Mouse (Mus musculus) midbrain, postnatal 0 days (tissue): ENCODE measurements around the gene Rcc2. TPM values are rescaled to one million over a fixed set of nuclear protein-coding genes. Genes with fewer than 3 reads are reported as not detected.

Experiments
- ATAC-seq: fragments of 200-750 bp; cut with Nextera tagmentation; 2 replicates; pipeline ENCODE4 v1.8.0; 2017; ENCODE audit warnings: moderate number of reproducible peaks, mild to moderate bottlenecking, moderate TSS enrichment, moderate library complexity; ENCODE audit not compliant: low FRiP score
- DNase-seq: peaks from one replicate; pipeline ENCODE4 v3.0.0-alpha.2; 2015; ENCODE audit warnings: low spot score
- H3K27ac ChIP-seq: fragments of 300-500 bp; sonication (generic); 2 replicates; pipeline ENCODE4 v1.5.1; 2014; ENCODE audit warnings: low read depth, mild to moderate bottlenecking, low read length, mixed read lengths
- H3K27me3 ChIP-seq: fragments of 300-500 bp; sonication (generic); 2 replicates; pipeline ENCODE4 v1.6.1; 2014; ENCODE audit warnings: low read length, control low read depth, mixed read lengths; ENCODE audit not compliant: insufficient read depth
- H3K36me3 ChIP-seq: fragments of 300-500 bp; sonication (generic); 2 replicates; pipeline ENCODE4 v1.6.1; 2014; ENCODE audit warnings: low read length, control low read depth, mixed read lengths; ENCODE audit not compliant: insufficient read depth
- H3K4me1 ChIP-seq: fragments of 300-500 bp; sonication (generic); 2 replicates; pipeline ENCODE4 v1.6.1; 2014; ENCODE audit warnings: mild to moderate bottlenecking, control low read depth, antibody characterized with exemption, low read length, mixed read lengths; ENCODE audit not compliant: insufficient read depth
- H3K4me2 ChIP-seq: fragments of 300-500 bp; sonication (generic); 2 replicates; pipeline ENCODE4 v1.6.1; 2014; ENCODE audit warnings: low read depth, mild to moderate bottlenecking, low read length, mixed read lengths; ENCODE audit not compliant: poor library complexity, severe bottlenecking
- H3K4me3 ChIP-seq: fragments of 300-500 bp; sonication (generic); 2 replicates; pipeline ENCODE4 v1.5.1; 2014; ENCODE audit warnings: low read depth, mild to moderate bottlenecking, low read length, moderate library complexity
- H3K9ac ChIP-seq: fragments of 300-500 bp; sonication (generic); replicated peaks from 2 replicates; pipeline ENCODE4 v1.6.1; 2014; ENCODE audit warnings: mild to moderate bottlenecking, low read length, moderate library complexity, mixed read lengths; ENCODE audit not compliant: poor library complexity, severe bottlenecking
- H3K9me3 ChIP-seq: fragments of 300-500 bp; sonication (generic); 2 replicates; pipeline ENCODE4 v1.6.1; 2016; ENCODE audit warnings: low read length, control low read depth
- CTCF ChIP-seq: IDR thresholded peaks from 2 replicates; pipeline ENCODE4 v1.5.1; 2016; ENCODE audit warnings: antibody characterized with exemption, mild to moderate bottlenecking
- WGBS: fragments of 180-500 bp; shearing (Covaris S2); extraction: QIAGEN DNeasy Blood & Tissue Kit; methylation state at CpG from one replicate; pipeline ENCODE4 v1.1.7; 2014; 5-methylcytosine and 5-hydroxymethylcytosine counted together
- polyA plus RNA-seq: library from polyadenylated mRNA; unstranded; fragments of >200 nt; fragmentation: Nextera tagmentation; extraction: Ambion mirVana; gene quantifications from 2 replicates; pipeline ENCODE4 v1.2.1, GENCODE M21; 2015
- total RNA-seq: library from RNA; depleted of rRNA; stranded (reverse); fragments of >200 nt; gene quantifications from 2 replicates; pipeline ENCODE4 v1.2.3, GENCODE M21; 2014

Rcc2 gene
- total and polyA plus RNA-seq, 2 experiments from 2014 or later, result 13.2 to 51.2 TPM

- no peaks in the 10 kb centered on the region for H3K4me1 ChIP-seq
- TF ChIP-seq CTCF, result no peak
- no peak for DNase-seq
- H3K9me3 ChIP-seq, result no peaks in the 10 kb centered on the region
- no peak overlapping the region for H3K9ac ChIP-seq
- WGBS, result 79% methylated on average over 18 of the region's 18 CpGs
- H3K4me2 ChIP-seq, result no peak overlapping the region
- no peaks in the 10 kb centered on the region for H3K27me3 ChIP-seq
- H3K36me3 ChIP-seq, result no peaks in the 10 kb centered on the region
- no peak overlapping the region for H3K27ac ChIP-seq
- H3K4me3 ChIP-seq, result no peak overlapping the region
- ATAC-seq, result no peak
These were observed 38.8 kb upstream of the Rcc2 start for GRCm38 (mm10) chr4:140661406-140662022.

DNA sequence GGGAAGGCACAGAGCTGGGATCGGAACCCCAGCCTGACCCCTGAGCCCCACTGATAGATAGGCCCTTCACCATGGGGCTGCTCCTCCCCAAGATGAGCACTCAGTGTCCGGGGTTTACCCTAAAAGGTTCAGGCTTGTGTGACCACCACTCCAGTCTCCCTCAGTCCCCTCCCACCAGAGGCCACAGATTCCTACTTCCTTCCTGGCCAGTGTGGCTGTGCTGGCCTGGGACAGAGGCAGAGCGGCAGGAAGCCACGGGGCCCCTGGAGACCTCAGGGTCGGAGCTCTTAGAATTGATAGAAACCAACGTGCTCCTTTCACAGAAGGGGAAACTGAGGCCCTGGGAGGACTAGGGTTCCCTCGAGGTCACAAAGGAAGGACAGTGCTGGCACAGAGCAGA is 37.9 kb upstream of the Rcc2 start:
- H3K4me1 ChIP-seq, result no peaks in the 10 kb centered on the region
- no peaks in the 10 kb centered on the region for H3K36me3 ChIP-seq
- no peaks in the 10 kb centered on the region for H3K9me3 ChIP-seq
- no peak for TF ChIP-seq CTCF
- DNase-seq (no peak), ATAC-seq (no peak)
- WGBS, result 42% methylated on average over 7 of the region's 7 CpGs
- H3K4me2 ChIP-seq, result no peak overlapping the region
- no peak overlapping the region for H3K27ac ChIP-seq
- no peak overlapping the region for H3K9ac ChIP-seq
- no peak overlapping the region for H3K4me3 ChIP-seq
- no peaks in the 10 kb centered on the region for H3K27me3 ChIP-seq

GRCm38 (mm10) chr4:140662882-140663585 is 37.3 kb upstream of the Rcc2 start:
- no peaks in the 10 kb centered on the region for H3K36me3 ChIP-seq
- 45% methylated on average over 10 of the region's 10 CpGs for WGBS

DNA sequence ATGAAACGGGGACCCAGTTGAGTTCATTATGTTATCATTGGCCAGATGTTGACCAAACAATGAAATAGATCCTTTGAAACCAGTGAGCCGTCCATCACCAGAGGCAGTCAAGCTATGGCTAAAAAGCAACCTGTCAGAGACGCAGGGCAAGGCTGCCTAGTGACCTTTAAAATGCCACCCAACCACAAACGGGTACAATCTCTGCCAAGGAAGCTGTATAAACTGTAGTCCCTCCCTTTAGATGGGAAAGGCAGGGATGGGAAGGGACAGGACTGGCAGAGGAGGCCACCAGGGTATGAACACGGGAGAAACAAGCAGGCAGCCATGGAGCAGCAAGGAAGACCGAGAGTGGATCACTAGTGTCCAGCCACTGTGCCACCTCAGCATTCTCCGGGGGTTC is 35.3 kb upstream of the Rcc2 start:
- ATAC-seq (no peak), DNase-seq (no peak)
- Histone ChIP-seq H3K27me3 (no peaks in the 10 kb centered on the region), H3K4me2 (no peak overlapping the region), H3K4me3 (no peak overlapping the region), H3K36me3 (no peaks in the 10 kb centered on the region), H3K27ac (no peak overlapping the region), H3K9me3 (no peaks in the 10 kb centered on the region), H3K4me1 (no peaks in the 10 kb centered on the region), H3K9ac (no peak overlapping the region)
- 76% methylated on average over 7 of the region's 7 CpGs for WGBS
- no peak for TF ChIP-seq CTCF

More at GRCm38 (mm10) chr4:140662882-140663585, 37.3 kb upstream of the Rcc2 start:
- Histone ChIP-seq H3K4me1 (no peaks in the 10 kb centered on the region), H3K27ac (no peak overlapping the region), H3K4me3 (no peak overlapping the region), H3K27me3 (no peaks in the 10 kb centered on the region), H3K9me3 (no peaks in the 10 kb centered on the region), H3K4me2 (no peak overlapping the region), H3K9ac (no peak overlapping the region)
- TF ChIP-seq CTCF, result no peak
- ATAC-seq (no peak), DNase-seq (no peak)

GRCm38 (mm10) chr4:140665760-140666159 is 34.6 kb upstream of the Rcc2 start, which contains the start of gene Arhgef10l:
Arhgef10l (minus strand) TSS chr4:140666012.
- Histone ChIP-seq H3K4me2 (no peak within 1 kb of the TSS), H3K27ac (no peak within 1 kb of the TSS), H3K9me3 (no peaks in the 10 kb centered on the region), H3K4me1 (no peaks in the 10 kb centered on the region), H3K4me3 (no peak within 1 kb of the TSS), H3K36me3 (no peaks in the 10 kb centered on the region), H3K9ac (no peak within 1 kb of the TSS), H3K27me3 (no peaks in the 10 kb centered on the region)
- ATAC-seq, result no peak
- 79% methylated on average over 11 of the region's 11 CpGs for WGBS
- no peak for DNase-seq
- TF ChIP-seq CTCF, result no peak

DNA sequence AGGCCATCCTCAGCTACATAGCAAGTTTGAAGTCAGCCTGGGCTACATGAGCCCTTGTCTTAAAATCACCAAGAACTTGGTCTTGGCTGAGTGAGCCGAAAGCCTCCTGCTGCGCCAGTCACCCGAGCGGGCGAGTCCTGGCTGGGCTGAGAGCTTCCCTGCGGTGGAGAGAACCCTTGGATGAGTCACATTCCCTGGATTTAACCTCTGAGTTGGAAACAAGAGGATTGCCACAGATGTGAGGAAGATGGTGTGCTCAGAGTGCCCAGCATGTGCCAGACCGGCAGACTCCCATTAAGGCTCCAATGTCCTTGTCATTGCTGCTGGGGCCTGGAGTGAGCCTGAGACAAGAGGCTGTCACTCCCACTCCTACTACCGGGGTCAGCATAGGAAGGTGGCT is 32.5 kb upstream of the Rcc2 start:
- H3K4me3 ChIP-seq, result no peak overlapping the region
- ATAC-seq (no peak), DNase-seq (no peak)
- TF ChIP-seq CTCF, result no peak
- no peaks in the 10 kb centered on the region for H3K9me3 ChIP-seq
- 90% methylated on average over 8 of the region's 8 CpGs for WGBS
- no peak overlapping the region for H3K27ac ChIP-seq
- H3K27me3 ChIP-seq, result no peaks in the 10 kb centered on the region
- no peak overlapping the region for H3K4me2 ChIP-seq
- H3K4me1 ChIP-seq, result no peaks in the 10 kb centered on the region
- no peak overlapping the region for H3K9ac ChIP-seq
- no peaks in the 10 kb centered on the region for H3K36me3 ChIP-seq
